In genomic region chr2:148902286-148902685, GRCm38 (mm10) we compare ENCODE assay signal across 8 mouse cellular contexts. TPM values are rescaled to one million over a fixed set of nuclear protein-coding genes. Genes with fewer than 3 reads are reported as not detected.
DNase-seq lines count a peak whose midpoint lies in the region; ATAC-seq and TF ChIP-seq lines count a peak whose summit lies in the region.

No protein-coding gene starts in this region.

- H3K4me3 ChIP-seq in embryonic facial prominence, embryonic 10.5 days, result no peak overlapping the region
- peak overlapping the region; percentile 44 for H3K4me3 ChIP-seq in heart, adult 2 months
- H3K4me3 ChIP-seq in limb, embryonic 11.5 days (ENCODE audit: low read depth, low read length), result no peak overlapping the region
- no peak overlapping the region for H3K4me3 ChIP-seq in midbrain, embryonic 14.5 days (replicated peaks; ENCODE audit: low read depth, low read length)
- no peak overlapping the region for H3K4me3 ChIP-seq in small intestine, adult 2 months (ENCODE audit: low read depth, low read length)

- TF ChIP-seq CTCF in heart, adult 2 months (IDR thresholded peaks at IDR 0.05), result peak; percentile 93
- peak; percentile 99; the same call in 1 of the 2 replicates for TF ChIP-seq CTCF in small intestine, adult 2 months (IDR thresholded peaks at IDR 0.05; ENCODE audit: extremely low read depth, insufficient read length, insufficient replicate concordance, low read depth, low read length)

- no peaks in the 10 kb centered on the region for H3K9me3 ChIP-seq in embryonic facial prominence, embryonic 10.5 days
- no peaks in the 10 kb centered on the region for H3K9me3 ChIP-seq in limb, embryonic 11.5 days (ENCODE audit: control insufficient read depth, low read length)
- H3K9me3 ChIP-seq in midbrain, embryonic 14.5 days (ENCODE audit: control insufficient read depth, low read length), result no peaks in the 10 kb centered on the region

- H3K36me3 ChIP-seq in embryonic facial prominence, embryonic 10.5 days (replicated peaks), result no peaks in the 10 kb centered on the region
- H3K36me3 ChIP-seq in heart, adult 2 months (ENCODE audit: control insufficient read depth, insufficient read depth, low read length), result no peaks in the 10 kb centered on the region
- H3K36me3 ChIP-seq in limb, embryonic 11.5 days (ENCODE audit: control insufficient read depth, insufficient read depth, low read length), result no peaks in the 10 kb centered on the region
- H3K36me3 ChIP-seq in midbrain, embryonic 14.5 days (ENCODE audit: control insufficient read depth, insufficient read depth, low read length), result no peaks in the 10 kb centered on the region
- no peaks in the 10 kb centered on the region for H3K36me3 ChIP-seq in small intestine, adult 2 months (ENCODE audit: control insufficient read depth, insufficient read depth, low read length)

- peak; percentile 78 for ATAC-seq in limb, embryonic 11.5 days (ENCODE audit: insufficient number of reproducible peaks, low FRiP score, low TSS enrichment, low read depth)
- ATAC-seq in midbrain, embryonic 14.5 days (ENCODE audit: low FRiP score, low TSS enrichment), result peak; percentile 67; the same call in 1 of the 2 replicates

- no peaks in the 10 kb centered on the region for H3K4me1 ChIP-seq in embryonic facial prominence, embryonic 10.5 days
- H3K4me1 ChIP-seq in heart, adult 2 months (ENCODE audit: control insufficient read depth, insufficient read depth, low read length), result peaks cover 1% of the 10 kb centered on the region
- no peaks in the 10 kb centered on the region for H3K4me1 ChIP-seq in limb, embryonic 11.5 days (ENCODE audit: control insufficient read depth, insufficient read depth, low read length)
- H3K4me1 ChIP-seq in midbrain, embryonic 14.5 days (ENCODE audit: control insufficient read depth, insufficient read depth, low read length), result no peaks in the 10 kb centered on the region
- no peaks in the 10 kb centered on the region for H3K4me1 ChIP-seq in small intestine, adult 2 months (ENCODE audit: control insufficient read depth, insufficient read depth, insufficient read length, low read length)

- H3K9ac ChIP-seq in heart, adult 2 months (ENCODE audit: low read depth, low read length), result peak overlapping the region; percentile 61
- H3K9ac ChIP-seq in limb, embryonic 11.5 days (ENCODE audit: low read length), result no peak overlapping the region
- no peak overlapping the region for H3K9ac ChIP-seq in midbrain, embryonic 14.5 days (replicated peaks; ENCODE audit: low read length)

- no peak for TF ChIP-seq POLR2A in heart, adult 2 months (IDR thresholded peaks at IDR 0.05; ENCODE audit: insufficient read depth, low read depth, low read length)
- no peak for TF ChIP-seq POLR2A in small intestine, adult 2 months (IDR thresholded peaks at IDR 0.05; ENCODE audit: low read depth, low read length)

- no peaks in the 10 kb centered on the region for H3K27me3 ChIP-seq in embryonic facial prominence, embryonic 10.5 days (replicated peaks; ENCODE audit: low read depth, poor library complexity, severe bottlenecking)
- H3K27me3 ChIP-seq in heart, adult 2 months (ENCODE audit: control insufficient read depth, insufficient read depth, low read length), result no peaks in the 10 kb centered on the region
- no peaks in the 10 kb centered on the region for H3K27me3 ChIP-seq in limb, embryonic 11.5 days (ENCODE audit: control insufficient read depth, insufficient read depth, low read length)
- H3K27me3 ChIP-seq in midbrain, embryonic 14.5 days (ENCODE audit: control insufficient read depth, insufficient read depth, low read length), result no peaks in the 10 kb centered on the region
- H3K27me3 ChIP-seq in small intestine, adult 2 months (ENCODE audit: control insufficient read depth, insufficient read depth, low read length), result no peaks in the 10 kb centered on the region

- no peak overlapping the region for H3K4me2 ChIP-seq in limb, embryonic 11.5 days (ENCODE audit: low read depth, severe bottlenecking)
- no peak overlapping the region for H3K4me2 ChIP-seq in midbrain, embryonic 14.5 days (ENCODE audit: low read length)

- H3K79me2 ChIP-seq in heart, adult 2 months (replicated peaks; ENCODE audit: control insufficient read depth, insufficient read depth, low read length), result no peaks in the 10 kb centered on the region

- peak; percentile 38 for DNase-seq in 3134 (ENCODE audit: extremely low read depth, insufficient read length, low spot score)
- DNase-seq in adrenal gland, postnatal 10 days, result peak; percentile 70
- DNase-seq in embryonic facial prominence, embryonic 10.5 days (ENCODE audit: low spot score), result peak; percentile 62
- DNase-seq in heart, adult 2 months, result peak; percentile 68 to 82
- peak; percentile 79 for DNase-seq in kidney, adult 18-20 months
- DNase-seq in limb, embryonic 11.5 days (ENCODE audit: low spot score), result peak; percentile 67
- DNase-seq in midbrain, embryonic 14.5 days, result peak; percentile 61

- TF ChIP-seq EP300 in heart, adult 2 months (IDR thresholded peaks at IDR 0.05; ENCODE audit: insufficient read depth, low read depth, low read length), result peak; percentile 75; the same call in 1 of the 2 replicates

- 5% methylated on average over 5 of the region's 5 CpGs for WGBS in embryonic facial prominence, embryonic 10.5 days
- WGBS in heart, adult 2 months, result 6% methylated on average over 5 of the region's 5 CpGs
- WGBS in limb, embryonic 11.5 days, result 7% methylated on average over 5 of the region's 5 CpGs
- WGBS in midbrain, embryonic 14.5 days, result 9% methylated on average over 5 of the region's 5 CpGs
- WGBS in small intestine, adult 2 months, result 6% methylated on average over 5 of the region's 5 CpGs

- intact Hi-C loops in heart, adult 2 months (cut with DNase I), result loop anchor here (1.0 kb wide), 3 partner anchors 28 to 150 kb away; no protein-coding TSS in a partner anchor

- H3K27ac ChIP-seq in embryonic facial prominence, embryonic 10.5 days (replicated peaks), result no peak overlapping the region
- H3K27ac ChIP-seq in heart, adult 2 months, result peak overlapping the region; percentile 68
- H3K27ac ChIP-seq in limb, embryonic 11.5 days (replicated peaks; ENCODE audit: low read depth, low read length), result no peak overlapping the region
- H3K27ac ChIP-seq in midbrain, embryonic 14.5 days (replicated peaks; ENCODE audit: low read depth, low read length), result no peak overlapping the region
- no peak overlapping the region for H3K27ac ChIP-seq in small intestine, adult 2 months (ENCODE audit: insufficient read depth, low read depth, low read length)

RNA-seq across cellular contexts. Expression of gene Cst3, which starts 26.8 kb away (rescaled TPM):
- 100 to 1,000 TPM; 839 to 876 TPM for total RNA-seq in adrenal gland, postnatal 10 days (2021)
- polyA plus RNA-seq in embryonic facial prominence, embryonic 10.5 days (2016; fragmentation: Nextera tagmentation; extraction: Ambion mirVana), result 261 and 265 TPM in 2 replicates
- total RNA-seq in heart, adult 2 months (2021), result 1,000 to 10,000 TPM in 1 of 2 experiments, 100 to 1,000 TPM in 1; 956 to 1,050 TPM
- 1,635 and 1,968 TPM in 2 replicates for polyA plus RNA-seq in heart, adult 2 months (2012; rRNA removed)
- 246 and 272 TPM in 2 replicates for polyA plus RNA-seq in limb, embryonic 11.5 days (2014; fragmentation: Nextera tagmentation; extraction: Ambion mirVana)
- 525 and 594 TPM in 2 replicates for polyA plus RNA-seq in midbrain, embryonic 14.5 days (2014; fragmentation: Nextera tagmentation; extraction: Ambion mirVana)
- 323 and 330 TPM in 2 replicates for polyA plus RNA-seq in small intestine, adult 2 months (2012; rRNA removed)

RNA-seq across cellular contexts. Expression of gene 9230104L09Rik, which starts 37.4 kb away (rescaled TPM):
- 1 to 10 TPM; 1.4 to 1.7 TPM for total RNA-seq in adrenal gland, postnatal 10 days (2021)
- polyA plus RNA-seq in embryonic facial prominence, embryonic 10.5 days (2016; fragmentation: Nextera tagmentation; extraction: Ambion mirVana), result not detected in 2 replicates
- 1 to 10 TPM in 1 of 2 experiments, under 1 TPM in 1; 0.73 to 1.5 TPM for total RNA-seq in heart, adult 2 months (2021)
- polyA plus RNA-seq in heart, adult 2 months (2012; rRNA removed), result 0.70 and 0.80 TPM in 2 replicates
- not detected in 2 replicates for polyA plus RNA-seq in limb, embryonic 11.5 days (2014; fragmentation: Nextera tagmentation; extraction: Ambion mirVana)
- polyA plus RNA-seq in midbrain, embryonic 14.5 days (2014; fragmentation: Nextera tagmentation; extraction: Ambion mirVana), result not detected in 2 replicates
- polyA plus RNA-seq in small intestine, adult 2 months (2012; rRNA removed), result not detected in 2 replicates
